Mouse (Mus musculus) erythroblast, adult 5-6 weeks (primary cell): Measurements from ENCODE around the gene Tuba3b. TPM values are rescaled to one million over a fixed set of nuclear protein-coding genes. Genes with fewer than 3 reads are reported as not detected.

Experiments
- ATAC-seq: replicated peaks from 2 replicates; pipeline ENCODE4 v1.8.0; 2016; ENCODE audit warnings: moderate number of reproducible peaks, mild to moderate bottlenecking, moderate TSS enrichment, inconsistent platforms; ENCODE audit not compliant: poor library complexity, low FRiP score, severe bottlenecking
- total RNA-seq, 2 experiments: library from RNA; stranded (forward) in 1 of 2; stranded (reverse) in 1 of 2; fragments of 150-400 nt in 1 of 2; fragments of 200-764, 138-1000 nt in 1 of 2; gene quantifications; 2 replicates each; pipeline versions ENCODE4 v1.2.3 to v1.2.4; 2015 to 2017; ENCODE audit warnings: low replicate concordance in 2 of 2

Gene Tuba3b
- total RNA-seq, 2 experiments from 2014 or later, result not detected

DNA sequence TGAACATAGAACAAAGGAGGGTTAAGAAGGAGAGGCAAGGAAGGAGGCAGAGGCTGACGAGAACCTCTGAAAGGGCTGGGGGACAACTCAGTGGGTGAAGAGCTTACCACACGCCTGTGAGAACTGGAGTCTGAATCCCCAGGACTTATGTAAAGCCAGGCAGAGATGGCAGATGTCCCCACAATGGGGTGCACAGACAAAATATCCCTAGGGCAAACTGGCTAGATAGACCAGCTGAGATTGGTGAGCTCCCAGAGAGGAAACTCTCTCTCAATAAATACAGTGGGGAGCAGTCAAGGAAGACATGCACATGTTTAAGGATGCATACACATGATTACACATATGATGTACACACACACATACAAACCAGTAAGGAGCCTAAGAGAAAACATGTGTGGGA is 11.4 kb upstream of the Tuba3b start:
- ATAC-seq, result no peak

DNA sequence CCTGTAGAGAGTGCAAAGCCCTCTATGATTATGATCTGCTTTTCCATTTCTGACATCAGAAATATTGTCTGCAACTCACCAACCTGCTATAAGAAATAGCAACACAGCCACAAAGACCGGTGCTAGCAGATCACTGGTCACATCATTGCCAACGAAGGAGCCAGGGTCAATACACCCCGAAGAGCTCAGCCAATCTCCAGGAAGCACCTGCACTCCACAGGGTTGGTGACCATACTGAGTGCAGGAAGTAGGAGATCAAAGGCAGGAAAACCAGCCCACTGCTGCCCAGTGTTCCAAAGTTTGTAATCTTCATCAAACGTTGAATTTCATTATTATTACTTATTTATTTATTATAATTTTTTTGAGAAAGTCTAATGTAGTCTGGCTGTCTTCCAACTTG is 10.9 kb upstream of the Tuba3b start:
- ATAC-seq, result no peak

DNA sequence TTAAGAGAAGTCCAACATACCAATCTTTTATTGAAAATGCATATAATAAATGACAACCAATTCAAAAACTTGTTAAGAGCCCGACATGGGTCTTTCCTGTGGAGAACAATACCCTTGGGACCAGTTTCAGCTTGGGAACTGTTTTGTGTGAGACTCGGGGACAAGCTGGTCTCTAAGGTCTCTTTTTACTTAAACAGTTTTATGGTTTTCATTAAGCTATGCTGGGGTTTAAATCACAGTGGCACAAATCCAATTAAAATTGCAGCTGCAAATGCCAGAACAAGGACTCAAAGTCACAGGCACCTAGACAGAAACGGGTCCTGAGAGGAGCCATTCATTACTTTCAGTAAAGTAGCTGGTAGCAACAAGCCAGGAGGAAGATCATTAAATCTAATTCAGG is 10.4 kb upstream of the Tuba3b start:
- no peak for ATAC-seq

DNA sequence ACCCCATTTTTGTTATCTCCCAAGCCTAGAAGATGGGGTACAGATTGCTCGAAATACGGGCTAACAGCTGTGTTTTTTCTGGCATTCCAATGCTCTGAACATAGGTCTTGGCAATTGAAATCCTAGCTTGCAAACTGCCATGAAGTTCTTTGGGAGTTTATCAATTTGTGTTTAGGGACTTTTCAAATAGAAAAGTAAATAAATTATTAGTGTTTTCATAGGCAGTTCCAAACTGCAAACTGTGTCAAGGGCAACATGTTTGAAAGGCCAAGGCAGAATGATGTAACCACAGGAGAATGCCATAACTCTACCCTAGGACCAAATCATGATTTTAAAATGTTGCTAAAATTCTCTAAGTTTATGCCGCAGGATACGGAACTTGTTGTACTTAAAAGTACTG is 7.8 kb upstream of the Tuba3b start:
- no peak for ATAC-seq

DNA sequence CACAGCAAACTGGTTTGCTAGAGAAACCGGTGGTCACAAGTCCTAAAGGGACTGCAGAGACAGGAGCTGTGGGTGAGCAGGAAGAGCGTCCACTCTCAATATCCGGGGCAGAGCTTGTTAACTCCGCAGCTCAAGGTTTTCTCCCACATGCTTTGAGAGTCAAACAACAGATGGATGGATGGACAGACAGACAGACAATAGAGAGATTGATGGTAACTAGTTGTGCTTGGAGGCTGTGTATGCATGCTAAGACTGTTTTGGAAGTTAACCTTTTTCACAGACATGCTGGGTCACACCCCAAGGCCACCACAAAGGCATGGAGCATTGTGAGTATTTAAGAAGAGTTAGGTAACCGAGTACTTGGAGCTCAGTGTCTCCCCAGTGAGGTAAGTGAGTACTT is 6.9 kb upstream of the Tuba3b start:
- ATAC-seq, result no peak

DNA sequence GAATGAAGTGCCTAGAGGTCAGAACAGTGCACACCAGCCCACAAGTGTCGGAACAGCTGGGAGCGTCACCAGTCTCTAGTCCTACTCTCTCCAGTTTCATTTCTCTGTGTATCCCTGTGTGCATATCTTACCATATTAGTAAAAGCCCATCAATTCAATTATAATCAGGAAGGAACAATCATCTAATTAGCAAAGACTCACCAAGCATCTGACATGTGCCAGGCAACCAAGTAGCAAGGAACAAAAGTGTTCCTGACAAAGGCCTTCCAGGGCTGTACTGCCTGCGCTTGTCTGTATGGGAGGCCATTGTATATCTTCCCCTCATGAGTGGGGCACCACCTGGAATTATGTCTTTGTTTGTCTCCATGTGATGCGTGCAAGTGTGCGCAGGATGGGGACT is 4.7 kb upstream of the Tuba3b start:
- ATAC-seq, result no peak

DNA sequence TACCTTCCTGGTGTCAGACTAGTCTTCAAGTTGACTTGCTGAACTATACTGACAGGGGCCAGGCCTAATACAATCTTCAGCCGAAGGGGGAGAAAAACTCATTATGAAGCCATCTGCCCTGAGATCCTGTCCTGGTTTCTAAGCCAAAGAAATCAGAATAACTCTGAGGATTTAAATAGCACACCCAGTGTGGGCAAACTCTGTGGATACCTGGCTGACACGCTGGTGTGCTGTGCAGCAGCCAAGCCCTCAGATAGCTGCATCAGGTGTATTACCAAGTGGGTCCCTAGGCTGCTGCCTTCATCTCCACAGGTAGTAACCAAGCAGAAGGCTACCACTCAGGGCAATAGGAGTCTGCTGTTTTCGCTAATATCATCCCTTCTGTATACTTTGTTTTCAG is 2.9 kb upstream of the Tuba3b start:
- no peak for ATAC-seq

DNA sequence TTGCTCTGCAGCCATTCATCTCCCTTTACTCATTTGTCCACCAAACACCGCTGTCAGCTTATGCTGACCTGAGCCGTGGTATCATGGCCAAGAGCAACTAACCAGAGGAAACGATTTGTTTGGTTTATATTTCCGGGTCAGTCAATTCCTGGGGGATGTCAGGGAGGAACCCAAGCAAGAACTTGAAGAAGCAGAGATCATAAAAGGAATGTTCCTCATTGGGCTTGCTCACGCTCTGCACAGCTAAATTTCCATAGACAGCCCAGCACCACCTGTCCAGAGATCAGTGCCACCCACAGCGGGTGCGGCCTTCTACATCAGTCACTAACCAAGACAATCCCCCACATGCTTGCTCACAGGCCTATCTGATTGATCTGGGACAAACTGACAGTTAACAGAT is 1.3 kb upstream of the Tuba3b start, which contains the start of gene Lmntd1:
Gene Lmntd1 (minus strand): TSS at position 101 of the 400 bp plus-strand sequence.
- ATAC-seq, result no peak

DNA sequence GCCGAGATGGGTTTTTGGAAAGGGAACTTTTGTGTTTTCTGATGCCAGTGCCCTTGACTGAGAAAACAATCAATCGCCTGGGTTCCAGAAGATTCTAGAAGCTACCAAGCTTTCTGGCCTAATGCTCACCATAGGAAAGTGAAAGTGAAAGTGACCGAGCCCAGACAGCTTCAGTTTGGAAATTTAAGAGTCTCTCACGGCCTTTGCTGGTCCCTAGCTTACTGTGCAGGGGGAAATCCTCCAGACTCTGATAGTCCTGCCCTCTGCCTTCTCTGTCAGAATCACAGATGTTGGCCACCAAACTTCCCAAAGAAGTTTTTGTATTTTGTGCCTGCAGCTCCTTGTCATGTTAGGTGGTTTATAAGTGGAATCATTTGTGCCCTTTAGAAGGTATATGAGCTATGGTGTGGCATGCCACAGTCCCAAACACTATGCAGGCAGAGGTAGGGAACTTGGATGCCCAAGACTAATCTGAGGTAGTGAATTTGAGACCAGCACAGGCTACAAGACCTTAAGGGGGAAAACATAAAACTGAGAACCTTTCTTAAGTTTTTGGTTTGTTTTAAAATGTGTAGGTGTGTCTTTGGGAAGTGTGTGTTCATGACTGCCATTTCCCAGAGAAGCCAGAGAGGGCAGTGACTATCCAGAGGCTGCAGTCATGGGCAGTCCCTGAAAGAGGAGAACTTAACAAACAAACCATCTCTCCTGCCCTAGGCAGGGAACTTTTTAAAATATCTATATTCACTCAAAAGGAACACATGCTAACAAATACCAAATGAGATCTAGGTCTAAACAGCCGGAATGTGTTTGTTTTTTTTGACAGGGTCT is 1.1 kb downstream of the Tuba3b start:
- ATAC-seq, result no peak

DNA sequence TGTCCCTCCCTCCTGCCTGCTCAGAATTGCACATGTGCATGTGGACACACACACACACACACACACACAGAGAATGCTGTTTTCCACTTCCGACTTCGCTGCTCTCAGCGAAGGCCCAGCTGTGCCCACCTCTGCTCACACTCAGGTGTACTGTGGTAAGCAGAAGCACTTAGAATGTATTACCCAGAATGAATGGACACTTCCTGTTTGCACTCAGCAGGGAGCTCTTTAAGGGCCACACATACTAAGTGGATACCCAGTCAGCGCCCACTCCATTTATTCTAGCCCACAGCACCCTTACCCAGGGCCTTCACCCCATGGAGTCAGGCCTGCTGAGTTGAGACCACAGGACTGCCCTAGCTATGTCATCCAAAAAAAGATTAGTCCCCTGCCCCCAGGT is 7.6 kb downstream of the Tuba3b start:
- no peak for ATAC-seq

DNA sequence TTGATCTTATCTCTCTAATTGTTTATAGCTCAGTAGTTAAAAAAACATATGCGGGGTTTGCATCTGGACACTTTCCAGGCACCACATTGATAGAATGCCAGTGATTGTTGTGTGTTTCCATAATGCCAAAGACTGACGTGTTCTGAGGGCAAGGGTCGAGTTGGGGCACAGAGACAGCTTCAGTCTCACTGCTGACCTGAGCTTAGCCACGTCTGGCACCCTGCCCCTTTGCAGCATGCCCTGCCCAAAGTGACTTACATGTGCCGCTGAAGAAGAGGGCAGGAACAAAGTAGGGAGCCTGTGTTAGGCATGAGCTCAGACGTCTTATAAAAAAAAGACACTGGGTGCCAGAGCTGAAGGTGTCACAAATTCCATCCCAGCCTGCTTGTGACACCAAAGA is 14.7 kb downstream of the Tuba3b start:
- ATAC-seq, result no peak

DNA sequence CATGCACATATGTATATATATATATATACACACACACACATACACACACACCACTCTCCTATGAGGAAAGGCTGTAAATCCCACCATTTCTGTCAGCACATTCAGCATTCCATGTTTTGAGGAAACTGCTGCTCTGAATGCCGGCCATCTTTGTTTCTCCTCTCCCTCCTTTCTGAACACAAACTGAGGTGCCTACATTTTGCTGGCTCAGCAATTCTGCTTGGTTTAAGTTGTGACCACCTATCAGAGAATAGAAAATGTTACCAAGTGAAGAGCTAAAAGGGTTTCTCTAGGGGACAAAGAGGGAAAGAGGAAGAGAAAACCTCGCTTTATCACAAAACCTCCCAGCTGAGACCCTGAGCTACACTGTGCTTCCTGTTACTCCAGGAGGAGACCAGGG is 18.9 kb downstream of the Tuba3b start:
- no peak for ATAC-seq

DNA sequence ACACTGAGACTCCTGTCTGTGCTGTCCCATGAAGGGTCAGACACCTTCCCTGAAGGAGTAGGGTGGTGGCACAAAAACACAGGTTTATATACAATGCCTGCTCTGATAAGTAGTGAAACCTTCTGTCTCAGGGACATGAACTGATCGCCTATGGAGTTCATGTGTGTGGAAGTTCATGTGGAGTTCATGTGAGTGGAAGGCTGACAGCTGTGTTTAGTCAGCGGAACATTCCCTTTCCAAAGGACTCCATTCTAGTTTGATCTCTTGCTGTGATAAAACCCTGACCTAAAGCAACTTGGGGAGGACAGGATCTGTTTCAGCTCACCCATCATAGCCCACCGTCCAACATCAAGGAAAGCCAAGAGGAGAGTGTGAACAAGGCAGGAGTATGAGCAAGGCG is 21.1 kb downstream of the Tuba3b start:
- no peak for ATAC-seq

DNA sequence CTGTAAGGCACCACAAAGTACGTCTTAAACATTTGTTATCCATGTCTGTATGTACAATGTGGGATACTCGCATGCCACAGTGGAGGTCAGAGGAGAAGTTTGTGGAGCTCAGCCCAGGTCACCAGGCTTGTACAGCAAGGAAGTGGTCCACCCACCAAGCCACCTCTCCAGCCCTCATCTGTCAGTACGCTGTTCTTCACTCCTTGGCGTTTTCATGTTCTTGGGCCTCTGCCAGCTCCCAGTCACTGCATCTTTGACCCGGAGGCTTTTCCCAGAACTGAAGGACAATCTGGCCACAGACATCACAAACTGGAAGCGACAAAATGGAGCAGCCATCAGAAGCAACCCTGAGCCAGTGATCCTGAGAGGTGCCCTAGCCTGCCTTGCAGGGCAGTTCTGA is 22.7 kb downstream of the Tuba3b start:
- no peak for ATAC-seq

DNA sequence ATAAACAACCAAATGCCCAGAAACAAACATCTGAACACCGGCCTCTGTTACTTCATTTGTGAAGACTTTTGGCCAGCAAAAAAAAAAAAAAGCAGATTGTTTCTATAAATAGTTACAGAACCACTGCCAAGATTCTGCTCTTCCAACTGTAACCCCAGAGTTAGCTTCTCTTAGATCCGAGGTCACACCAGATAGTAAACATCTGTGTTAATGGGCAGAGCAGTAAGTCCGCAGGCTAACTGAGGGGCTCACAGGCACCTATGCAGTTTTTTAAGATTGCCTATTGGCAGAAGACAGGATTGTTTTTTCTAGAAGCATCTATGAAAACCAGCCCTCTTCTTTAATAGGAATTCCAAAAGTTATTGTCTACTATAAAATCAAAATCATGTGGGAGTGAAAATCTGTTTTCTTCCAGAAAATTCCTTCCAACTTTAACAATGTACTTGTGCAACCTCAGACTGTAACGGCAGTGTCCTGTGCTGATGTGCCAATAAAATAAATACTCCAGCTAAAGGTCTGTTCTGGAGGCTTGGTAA is 25.5 kb downstream of the Tuba3b start:
- no peak for ATAC-seq

DNA sequence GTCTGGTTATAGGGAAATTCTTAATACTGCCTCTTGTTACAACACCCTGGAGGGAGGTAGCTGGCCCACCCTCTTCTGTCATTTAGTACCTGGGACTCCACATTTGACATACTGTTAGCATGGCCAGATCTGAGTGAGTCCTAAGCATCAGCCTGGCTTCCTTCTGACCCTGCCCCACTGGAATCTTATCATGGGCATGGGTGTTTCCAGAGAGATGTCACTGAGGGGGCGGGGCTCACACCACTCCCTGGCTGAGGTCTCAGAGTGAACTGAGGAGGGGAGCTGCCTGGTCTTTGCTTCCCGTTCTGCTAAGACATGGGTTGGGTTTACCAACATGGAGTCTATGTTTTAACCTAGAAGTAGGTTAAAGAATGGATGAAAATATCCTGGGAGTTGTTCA is 36.4 kb downstream of the Tuba3b start:
- ATAC-seq, result no peak

DNA sequence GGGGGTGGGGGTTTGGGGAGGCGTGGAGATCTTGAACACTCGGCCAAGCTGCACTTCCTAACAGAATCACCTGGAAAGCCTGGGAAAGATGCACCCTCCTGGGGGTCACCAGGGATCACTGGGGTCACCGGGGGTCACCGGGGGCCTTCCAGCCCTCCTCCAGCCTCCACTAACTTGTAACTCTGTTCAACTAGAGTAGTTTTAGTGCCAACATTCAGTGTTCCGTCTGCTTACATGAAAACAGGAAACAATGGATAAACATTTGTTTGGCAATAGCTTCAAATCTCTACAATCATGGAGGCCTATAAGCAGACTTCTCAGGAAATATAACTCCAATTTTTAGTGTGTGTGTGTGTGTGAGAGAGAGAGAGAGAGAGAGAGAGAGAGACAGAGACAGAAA is 37.4 kb downstream of the Tuba3b start:
- no peak for ATAC-seq

DNA sequence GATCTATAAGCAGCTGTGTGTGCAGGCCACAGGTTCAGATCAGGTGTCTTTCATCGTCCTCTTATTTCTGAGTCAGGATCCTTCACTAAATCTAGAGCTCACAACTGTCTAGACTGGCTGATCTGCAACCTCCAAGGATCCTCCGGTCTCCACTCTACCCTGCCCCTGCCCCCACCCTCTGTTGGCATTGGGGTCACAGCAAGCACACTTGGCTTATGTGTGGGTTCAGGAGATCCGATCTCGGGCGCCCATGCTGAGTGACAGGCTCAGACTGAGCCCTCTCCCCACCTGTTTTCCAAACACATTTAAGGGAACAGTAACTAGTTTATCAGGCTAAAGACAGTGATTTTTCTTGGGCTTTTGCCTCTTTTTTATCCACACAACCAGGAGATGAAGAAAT is 38.1 kb downstream of the Tuba3b start:
- ATAC-seq, result no peak

DNA sequence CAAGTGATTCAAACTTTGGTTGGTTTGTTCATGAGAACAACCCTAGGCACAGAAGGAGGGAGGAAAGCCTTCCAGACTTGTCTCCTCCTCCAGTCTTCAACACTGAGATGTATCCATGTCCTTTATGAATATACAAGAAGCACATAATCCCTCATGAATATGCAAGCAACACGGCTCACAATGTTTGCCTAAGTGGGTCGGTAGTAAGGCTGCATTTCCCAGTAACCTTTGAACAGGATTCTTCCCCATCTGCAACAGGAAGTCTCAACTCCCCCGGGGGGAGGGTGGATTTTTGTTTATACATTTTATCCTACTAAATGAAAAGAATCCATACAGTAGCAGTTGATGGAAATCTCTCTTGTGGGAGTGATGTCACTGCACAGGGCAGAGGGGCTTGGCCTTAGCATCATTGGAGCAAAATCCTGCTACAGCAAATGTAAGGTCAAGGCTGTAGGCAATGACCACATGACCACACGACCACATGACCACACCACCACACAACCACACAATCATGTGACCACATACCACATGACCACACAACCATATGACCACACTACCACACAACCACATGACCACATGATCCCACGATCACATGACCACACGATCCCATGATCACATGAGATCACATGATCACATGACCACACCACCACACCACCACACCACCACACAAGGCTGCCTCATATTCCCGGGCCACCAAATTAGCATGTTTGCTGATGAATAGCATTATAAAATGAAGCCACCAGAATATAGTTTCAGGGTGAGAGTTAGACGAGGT is 38.7 kb downstream of the Tuba3b start:
- no peak for ATAC-seq

DNA sequence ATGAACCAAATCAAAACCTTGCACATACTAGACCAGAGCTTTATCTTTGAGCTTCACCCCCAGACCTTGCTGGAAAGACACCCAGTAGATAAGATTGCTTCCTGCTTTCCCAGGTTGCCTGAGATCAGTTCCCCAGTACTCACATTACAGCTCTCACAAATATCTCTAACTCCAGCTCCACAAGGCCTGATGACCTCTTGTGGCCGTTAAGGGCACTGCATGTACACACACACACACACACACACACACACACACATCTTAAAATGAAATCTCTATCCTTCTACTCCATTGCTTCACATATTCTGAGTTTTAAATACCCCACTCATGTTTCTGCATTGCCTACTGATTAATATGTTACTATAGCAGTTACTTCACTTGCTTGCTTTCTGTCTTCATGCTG is 40.1 kb downstream of the Tuba3b start:
- no peak for ATAC-seq
